Mouse (Mus musculus) c-Kit-positive CD71-positive TER-119-negative erythroid progenitor cells, embryonic 14.5 days (primary cell): ENCODE measurements around the gene Mon1a.

Experiments used
- DNase-seq: peaks from one replicate; pipeline ENCODE4 v3.0.0-alpha.2; 2013; ENCODE audit warnings: low read depth

The Mon1a gene

GRCm38 (mm10) chr9:107908410-107909158, 20.6 kb downstream of the Mon1a start:
- DNase-seq = peak; percentile 24

- no peak for DNase-seq
Observed at GRCm38 (mm10) chr9:107910025-107910769, 22.2 kb downstream of the Mon1a start.

- no peak for DNase-seq
Observed at GRCm38 (mm10) chr9:107914764-107915420, 26.9 kb downstream of the Mon1a start.

- no peak for DNase-seq
Observed at GRCm38 (mm10) chr9:107917895-107918608, 30.1 kb downstream of the Mon1a start.

- DNase-seq = no peak
Observed at GRCm38 (mm10) chr9:107918884-107919283, 30.9 kb downstream of the Mon1a start.

GRCm38 (mm10) chr9:107919441-107919840, 31.5 kb downstream of the Mon1a start:
- no peak for DNase-seq

GRCm38 (mm10) chr9:107923021-107923420, 35.1 kb downstream of the Mon1a start:
- DNase-seq = peak; percentile 43

GRCm38 (mm10) chr9:107923956-107924355, 36.0 kb downstream of the Mon1a start:
- no peak for DNase-seq

- no peak for DNase-seq
Observed at GRCm38 (mm10) chr9:107925251-107925650, 37.3 kb downstream of the Mon1a start.

- no peak for DNase-seq
Observed at GRCm38 (mm10) chr9:107926920-107927420, 39.0 kb downstream of the Mon1a start.

GRCm38 (mm10) chr9:107927749-107928148, 39.8 kb downstream of the Mon1a start:
- no peak for DNase-seq

- no peak for DNase-seq
Observed at GRCm38 (mm10) chr9:107928169-107928568, 40.2 kb downstream of the Mon1a start, which contains the start of gene Actl11. Gene Actl11 (plus strand): TSS chr9:107928469.

GRCm38 (mm10) chr9:107932221-107932620, 44.3 kb downstream of the Mon1a start:
- DNase-seq = no peak

GRCm38 (mm10) chr9:107934146-107934545, 46.2 kb downstream of the Mon1a start:
- no peak for DNase-seq

GRCm38 (mm10) chr9:107935374-107935773, 47.4 kb downstream of the Mon1a start, which contains the start of gene Camkv:
Gene Camkv (plus strand): TSS chr9:107935674.
- no peak for DNase-seq

GRCm38 (mm10) chr9:107935790-107936214, 47.9 kb downstream of the Mon1a start:
- DNase-seq = no peak

GRCm38 (mm10) chr9:107936215-107936822, 48.4 kb downstream of the Mon1a start:
- no peak for DNase-seq

- no peak for DNase-seq
Observed at GRCm38 (mm10) chr9:107936831-107937230, 48.9 kb downstream of the Mon1a start.

GRCm38 (mm10) chr9:107947241-107948194, 59.6 kb downstream of the Mon1a start:
- no peak for DNase-seq
